Mouse (Mus musculus) MEL (cell line): Measurements from ENCODE around the gene Arhgef17. TPM values are rescaled to one million over a fixed set of nuclear protein-coding genes. Genes with fewer than 3 reads are reported as not detected.

Source experiments
- DNase-seq: peaks from one replicate; pipeline ENCODE4 v3.0.0; 2011; ENCODE audit warnings: low read depth, low spot score
- H3K27ac ChIP-seq: 2 replicates; pipeline ENCODE4 v1.5.1; 2012; ENCODE audit warnings: low read depth, mild to moderate bottlenecking, control low read depth, low read length, moderate library complexity; ENCODE audit not compliant: control insufficient read depth
- H3K27me3 ChIP-seq, 2 experiments: fragments of 150-350 bp in 1 of 2; sonication (generic) in 1 of 2; 2 replicates each; pipeline ENCODE4 v1.6.1; 2012; ENCODE audit warnings: low read length in 2 of 2, mild to moderate bottlenecking in 2 of 2, improper control_type of control experiment in 1 of 2, moderate library complexity in 1 of 2; ENCODE audit not compliant: insufficient read depth in 2 of 2, control insufficient read depth in 1 of 2
- H3K36me3 ChIP-seq, 2 experiments: 2 replicates each; pipeline ENCODE4 v1.6.1; 2012 to 2014; ENCODE audit warnings: low read length in 2 of 2, improper control_type of control experiment in 1 of 2, inconsistent platforms in 1 of 2, mild to moderate bottlenecking in 1 of 2; ENCODE audit not compliant: insufficient read depth in 2 of 2, control insufficient read depth in 1 of 2
- H3K4me1 ChIP-seq, 2 experiments: fragments of 150-350 bp in 1 of 2; sonication (generic) in 1 of 2; 2 replicates each; pipeline ENCODE4 v1.6.1; 2012; ENCODE audit warnings: low read length in 2 of 2, improper control_type of control experiment in 1 of 2, mild to moderate bottlenecking in 1 of 2; ENCODE audit not compliant: insufficient read depth in 2 of 2, control insufficient read depth in 1 of 2
- H3K4me3 ChIP-seq, 2 experiments: fragments of 150-350 bp in 1 of 2; sonication (generic) in 1 of 2; 2 replicates each; pipeline ENCODE4 v1.5.1; 2012; ENCODE audit warnings: low read depth in 2 of 2, low read length in 2 of 2, mild to moderate bottlenecking in 2 of 2, moderate library complexity in 2 of 2, control low read depth in 1 of 2, improper control_type of control experiment in 1 of 2; ENCODE audit not compliant: control insufficient read depth in 1 of 2, insufficient read depth in 1 of 2
- H3K79me2 ChIP-seq: 2 replicates; pipeline ENCODE4 v1.6.1; 2012; ENCODE audit warnings: mild to moderate bottlenecking, low read length, moderate library complexity; ENCODE audit not compliant: control insufficient read depth, poor library complexity, insufficient read depth
- H3K9ac ChIP-seq: 2 replicates; pipeline ENCODE4 v1.6.1; 2012; ENCODE audit warnings: low read depth, mild to moderate bottlenecking, control low read depth, low read length, moderate library complexity; ENCODE audit not compliant: control insufficient read depth, poor library complexity, severe bottlenecking
- H3K9me3 ChIP-seq: fragments of 150-350 bp; sonication (generic); replicated peaks from 2 replicates; pipeline ENCODE4 v1.6.1; 2012; ENCODE audit warnings: mild to moderate bottlenecking, low read length, improper control_type of control experiment, moderate library complexity; ENCODE audit not compliant: insufficient read depth
- BHLHE40 ChIP-seq: IDR thresholded peaks from 2 replicates; pipeline ENCODE4 v1.6.1; 2012; ENCODE audit warnings: low read depth, mild to moderate bottlenecking, inconsistent platforms, low read length, improper control_type of control experiment, borderline replicate concordance
- CHD2 ChIP-seq: IDR thresholded peaks from 2 replicates; pipeline ENCODE4 v1.6.1; 2011; ENCODE audit warnings: low read length, improper control_type of control experiment
- E2F4 ChIP-seq: IDR thresholded peaks from 2 replicates; pipeline ENCODE4 v1.6.1; 2011; ENCODE audit warnings: low read depth, low read length, improper control_type of control experiment, borderline replicate concordance
- ELF1 ChIP-seq: IDR thresholded peaks from 2 replicates; pipeline ENCODE4 v1.6.1; 2014; ENCODE audit warnings: low read depth, mild to moderate bottlenecking, inconsistent platforms, low read length, improper control_type of control experiment, moderate library complexity
- ETS1 ChIP-seq: IDR thresholded peaks from 2 replicates; pipeline ENCODE4 v1.6.1; 2012; ENCODE audit warnings: low read depth, mild to moderate bottlenecking, inconsistent platforms, low read length, improper control_type of control experiment, moderate library complexity
- MAX ChIP-seq: IDR thresholded peaks from 2 replicates; pipeline ENCODE4 v1.6.1; 2011; ENCODE audit warnings: low read length, improper control_type of control experiment
- MXI1 ChIP-seq: IDR thresholded peaks from 2 replicates; pipeline ENCODE4 v1.6.1; 2011; ENCODE audit warnings: mild to moderate bottlenecking, low read depth, low read length, improper control_type of control experiment
- MYB ChIP-seq: IDR thresholded peaks from 2 replicates; pipeline ENCODE4 v1.6.1; 2011; ENCODE audit warnings: mild to moderate bottlenecking, low read depth, low read length, improper control_type of control experiment
- MYC ChIP-seq: IDR thresholded peaks from 2 replicates; pipeline ENCODE4 v1.6.1; 2011; ENCODE audit warnings: low read depth, mild to moderate bottlenecking, low read length, improper control_type of control experiment, moderate library complexity
- NELFE ChIP-seq: IDR thresholded peaks from 2 replicates; pipeline ENCODE4 v1.6.1; 2011; ENCODE audit warnings: low read depth, low read length, improper control_type of control experiment
- NRF1 ChIP-seq: IDR thresholded peaks from 2 replicates; pipeline ENCODE4 v1.6.1; 2014; ENCODE audit warnings: low read depth, mild to moderate bottlenecking, inconsistent platforms, low read length, improper control_type of control experiment, moderate library complexity; ENCODE audit not compliant: poor library complexity, insufficient read depth, severe bottlenecking
- POLR2A ChIP-seq, 2 experiments: IDR thresholded peaks; 2 replicates each; pipeline ENCODE4 v1.6.1; 2011 to 2012; ENCODE audit warnings: low read length in 2 of 2, mild to moderate bottlenecking in 2 of 2, control low read depth in 1 of 2, improper control_type of control experiment in 1 of 2, low read depth in 1 of 2, moderate library complexity in 1 of 2; ENCODE audit not compliant: control insufficient read depth in 1 of 2, insufficient read depth in 1 of 2, poor library complexity in 1 of 2
- POLR2AphosphoS5 ChIP-seq: IDR thresholded peaks from 2 replicates; pipeline ENCODE4 v1.6.1; 2012; ENCODE audit warnings: low read depth, borderline replicate concordance, mild to moderate bottlenecking, inconsistent platforms, low read length, moderate library complexity, mixed read lengths
- SMC3 ChIP-seq: IDR thresholded peaks from 2 replicates; pipeline ENCODE4 v1.6.1; 2011; ENCODE audit warnings: low read depth, low read length, improper control_type of control experiment
- TAL1 ChIP-seq: IDR thresholded peaks from 2 replicates; pipeline ENCODE4 v1.6.1; 2012; ENCODE audit warnings: mild to moderate bottlenecking, inconsistent platforms, low read length, moderate library complexity, mixed read lengths
- TBP ChIP-seq: IDR thresholded peaks from 2 replicates; pipeline ENCODE4 v1.8.0; 2011; ENCODE audit warnings: low read depth, low read length, improper control_type of control experiment
- TCF12 ChIP-seq: IDR thresholded peaks from 2 replicates; pipeline ENCODE4 v1.6.1; 2014; ENCODE audit warnings: low read depth, mild to moderate bottlenecking, inconsistent platforms, low read length, improper control_type of control experiment, moderate library complexity
- UBTF ChIP-seq: IDR thresholded peaks from 2 replicates; pipeline ENCODE4 v1.6.1; 2012; ENCODE audit warnings: low read depth, mild to moderate bottlenecking, inconsistent platforms, low read length, improper control_type of control experiment, moderate library complexity, borderline replicate concordance; ENCODE audit not compliant: insufficient read depth
- USF1 ChIP-seq: IDR thresholded peaks from 2 replicates; pipeline ENCODE4 v1.6.1; 2014; ENCODE audit warnings: low read depth, mild to moderate bottlenecking, inconsistent platforms, low read length, improper control_type of control experiment, moderate library complexity
- polyA plus RNA-seq, 2 experiments: library from polyadenylated mRNA; stranded (reverse) in 1 of 2; unstranded in 1 of 2; fragments of >175 nt in 1 of 2; fragments of >200 nt in 1 of 2; gene quantifications; 2 replicates each; pipeline versions ENCODE4 v1.2.1 to v1.2.4; 2012; ENCODE audit warnings: low replicate concordance in 2 of 2, low read depth in 1 of 2; ENCODE audit not compliant: insufficient read length in 2 of 2, insufficient read depth in 1 of 2, missing spikeins in 1 of 2
- total RNA-seq: library from RNA; depleted of rRNA; stranded (reverse); fragments of 300-350 nt; gene quantifications from 2 replicates; pipeline ENCODE4 v1.2.3, GENCODE M21; 2012

The Arhgef17 gene
- total and polyA plus RNA-seq, 3 experiments: under 0.01 TPM; not detected in 2

DNA sequence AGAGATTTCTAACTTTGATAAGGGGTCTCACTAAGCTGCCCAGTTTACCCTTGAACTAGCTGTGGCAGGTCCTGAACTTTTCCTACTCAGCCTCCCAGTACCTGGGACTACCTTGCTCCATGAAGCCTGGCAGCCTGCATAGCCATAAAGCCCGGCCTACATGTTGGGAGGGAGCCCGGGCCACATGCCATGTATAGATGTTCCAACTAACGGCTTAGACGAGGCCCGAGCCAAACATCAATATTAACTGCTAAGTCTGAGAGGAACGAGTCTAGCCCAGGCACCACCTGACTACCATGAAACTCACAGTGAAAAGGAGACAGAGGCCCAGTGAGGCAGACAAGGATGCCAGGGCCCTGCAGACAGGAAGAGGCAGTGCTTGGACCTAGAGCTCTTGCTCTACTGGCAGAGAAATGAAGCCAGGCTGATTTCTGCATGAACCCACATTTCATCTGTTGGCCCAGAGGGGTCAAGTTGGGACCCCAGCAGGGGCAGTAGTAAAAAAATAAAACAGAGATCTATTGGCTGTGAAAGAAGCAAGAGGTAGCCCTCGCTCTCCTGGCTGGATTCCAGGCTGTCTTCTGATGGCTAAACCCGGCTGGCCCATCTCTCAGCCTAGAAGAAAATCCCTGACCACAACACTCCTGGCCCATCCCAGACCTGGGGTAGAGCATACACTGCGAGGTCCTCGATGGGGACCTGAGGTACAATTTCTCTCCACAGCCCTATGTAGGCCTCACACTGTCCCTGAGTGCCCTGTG, 25.7 kb downstream of the Arhgef17 start:
- no peak for TF ChIP-seq CHD2
- TF ChIP-seq UBTF: no peak
- no peak for TF ChIP-seq MYB
- TF ChIP-seq TAL1: no peak
- TF ChIP-seq ETS1: no peak
- TF ChIP-seq ELF1: no peak
- TF ChIP-seq E2F4: no peak
- no peak for TF ChIP-seq POLR2A (IDR thresholded peaks at IDR 0.05; ENCODE audit: control insufficient read depth in 1 of 2, insufficient read depth in 1 of 2, low read depth in 1 of 2, low read length in 2 of 2, poor library complexity in 1 of 2)
- no peak for TF ChIP-seq MXI1
- TF ChIP-seq SMC3: no peak
- TF ChIP-seq POLR2AphosphoS5: no peak
- TF ChIP-seq USF1: no peak
- TF ChIP-seq BHLHE40: no peak
- no peak for TF ChIP-seq TBP
- TF ChIP-seq NELFE: no peak
- TF ChIP-seq MYC: no peak
- no peak for TF ChIP-seq NRF1
- TF ChIP-seq TCF12: no peak
- TF ChIP-seq MAX: no peak
- TF ChIP-seq, all 39 proteins: peak for 0
- Histone ChIP-seq H3K9me3 (no peaks in the 10 kb centered on the region), H3K9ac (no peak overlapping the region), H3K27ac (no peak overlapping the region), H3K4me3 (no peak overlapping the region), H3K4me1 (no peaks in the 10 kb centered on the region), H3K27me3 (no peaks in the 10 kb centered on the region), H3K79me2 (no peaks in the 10 kb centered on the region), H3K36me3 (no peaks in the 10 kb centered on the region)
- no peak for DNase-seq

DNA sequence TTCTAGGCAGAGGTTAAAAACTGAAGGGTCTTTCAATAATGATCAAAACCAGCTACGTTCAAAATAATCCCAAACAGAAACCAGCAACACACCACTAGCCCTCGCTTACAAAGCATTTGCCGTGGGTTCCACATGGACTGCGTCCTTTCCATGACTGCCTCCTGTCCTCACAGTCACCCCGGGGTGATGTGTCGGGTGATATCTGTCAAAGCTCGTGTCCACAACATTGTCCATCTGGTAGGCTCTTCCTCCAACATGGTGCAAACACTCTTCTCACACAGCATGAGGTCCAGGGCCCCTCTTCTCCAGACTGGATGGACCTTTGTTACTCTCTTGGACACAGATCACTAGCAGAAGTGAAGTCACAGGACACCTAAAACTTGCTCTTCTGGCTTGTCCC, 26.9 kb downstream of the Arhgef17 start:
- TF ChIP-seq MYB: no peak
- no peak for TF ChIP-seq NRF1
- H3K36me3 ChIP-seq: no peaks in the 10 kb centered on the region

More for the DNA sequence above, 26.9 kb downstream of the Arhgef17 start:
- no peak for DNase-seq
- H3K4me3 ChIP-seq: no peak overlapping the region
- no peak overlapping the region for H3K27ac ChIP-seq
- no peaks in the 10 kb centered on the region for H3K4me1 ChIP-seq
- no peaks in the 10 kb centered on the region for H3K27me3 ChIP-seq
- H3K79me2 ChIP-seq: no peaks in the 10 kb centered on the region
- H3K9ac ChIP-seq: no peak overlapping the region
- H3K9me3 ChIP-seq: no peaks in the 10 kb centered on the region
